Mouse (Mus musculus) intestine, postnatal 0 days (tissue): ENCODE measurements around the gene Arfgap2. TPM values are rescaled to one million over a fixed set of nuclear protein-coding genes. Genes with fewer than 3 reads are reported as not detected.

Experiments used
- ATAC-seq: fragments of 200-750 bp; cut with Nextera tagmentation; 2 replicates; pipeline ENCODE4 v1.8.0; 2017; ENCODE audit warnings: mild to moderate bottlenecking, moderate TSS enrichment, moderate library complexity
- H3K27ac ChIP-seq: fragments of 300-500 bp; sonication (generic); 2 replicates; pipeline ENCODE4 v1.5.1; 2014; ENCODE audit warnings: mild to moderate bottlenecking, low read depth, low read length, moderate library complexity
- H3K27me3 ChIP-seq: fragments of 300-500 bp; sonication (generic); replicated peaks from 2 replicates; pipeline ENCODE4 v1.6.1; 2014; ENCODE audit warnings: low read length, mixed read lengths; ENCODE audit not compliant: control insufficient read depth, insufficient read depth
- H3K36me3 ChIP-seq: fragments of 300-500 bp; sonication (generic); 2 replicates; pipeline ENCODE4 v1.6.1; 2014; ENCODE audit warnings: mild to moderate bottlenecking, moderate library complexity; ENCODE audit not compliant: control insufficient read depth, insufficient read depth
- H3K4me1 ChIP-seq: fragments of 300-500 bp; sonication (generic); replicated peaks from 2 replicates; pipeline ENCODE4 v1.6.1; 2014; ENCODE audit warnings: antibody characterized with exemption, low read length, mixed read lengths; ENCODE audit not compliant: control insufficient read depth, insufficient read depth
- H3K4me2 ChIP-seq: fragments of 300-500 bp; sonication (generic); replicated peaks from 2 replicates; pipeline ENCODE4 v1.6.1; 2014; ENCODE audit warnings: low read depth, mild to moderate bottlenecking, moderate library complexity
- H3K4me3 ChIP-seq: fragments of 300-500 bp; sonication (generic); 2 replicates; pipeline ENCODE4 v1.5.1; 2014; ENCODE audit warnings: low read depth, low read length
- H3K9ac ChIP-seq: fragments of 300-500 bp; sonication (generic); 2 replicates; pipeline ENCODE4 v1.6.1; 2014; ENCODE audit warnings: mild to moderate bottlenecking, low read depth, low read length
- H3K9me3 ChIP-seq: fragments of 300-500 bp; sonication (generic); 2 replicates; pipeline ENCODE4 v1.6.1; 2016; ENCODE audit warnings: mixed run types; ENCODE audit not compliant: control insufficient read depth
- CTCF ChIP-seq: sonication (generic); IDR thresholded peaks from 2 replicates; pipeline ENCODE4 v1.5.1; 2016; ENCODE audit warnings: low read depth, mild to moderate bottlenecking, control low read depth, antibody characterized with exemption, moderate library complexity
- WGBS: fragments of 180-500 bp; shearing (Covaris S2); extraction: QIAGEN DNeasy Blood & Tissue Kit; methylation state at CpG from one replicate; pipeline ENCODE4 v1.1.7; 2014; 5-methylcytosine and 5-hydroxymethylcytosine counted together
- polyA plus RNA-seq: library from polyadenylated mRNA; unstranded; fragments of >200 nt; fragmentation: Nextera tagmentation; extraction: Ambion mirVana; gene quantifications from 2 replicates; pipeline ENCODE4 v1.2.1, GENCODE M21; 2015

Arfgap2 gene
- polyA plus RNA-seq, 1 experiment from 2014 or later, result 37.6 TPM

DNA sequence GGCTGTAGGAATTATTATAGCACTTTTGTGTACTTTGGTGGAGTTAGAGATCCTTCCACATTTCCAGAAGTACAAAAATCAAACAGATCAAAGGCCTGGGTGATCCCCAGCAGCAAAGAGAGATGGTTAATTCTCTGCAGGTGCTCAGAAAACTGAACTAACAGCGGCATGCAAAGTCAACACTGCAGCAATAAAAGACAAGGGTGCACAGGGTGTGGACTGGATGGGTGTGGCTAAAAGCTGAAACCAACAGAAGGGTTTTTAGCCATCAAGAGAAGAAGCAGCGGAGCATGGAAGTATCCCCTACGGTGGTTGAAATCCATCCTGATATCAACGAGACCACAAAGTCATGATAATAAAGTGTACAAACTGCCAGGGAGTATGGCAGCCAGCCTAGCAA lies 57.7 kb downstream of the Arfgap2 start:
- ATAC-seq, result peak; percentile 88
- Histone ChIP-seq H3K4me2 (no peak overlapping the region), H3K9me3 (no peaks in the 10 kb centered on the region), H3K36me3 (no peaks in the 10 kb centered on the region), H3K27ac (peak overlapping the region; percentile 17; the same call in 1 of the 2 replicates), H3K9ac (no peak overlapping the region), H3K27me3 (no peaks in the 10 kb centered on the region), H3K4me1 (0 out of 2 replicates have a peak, but pooled peaks cover 4% of the 10 kb centered on the region), H3K4me3 (no peak overlapping the region)
- 43% methylated on average over 4 of the region's 4 CpGs for WGBS
- no peak for TF ChIP-seq CTCF

DNA sequence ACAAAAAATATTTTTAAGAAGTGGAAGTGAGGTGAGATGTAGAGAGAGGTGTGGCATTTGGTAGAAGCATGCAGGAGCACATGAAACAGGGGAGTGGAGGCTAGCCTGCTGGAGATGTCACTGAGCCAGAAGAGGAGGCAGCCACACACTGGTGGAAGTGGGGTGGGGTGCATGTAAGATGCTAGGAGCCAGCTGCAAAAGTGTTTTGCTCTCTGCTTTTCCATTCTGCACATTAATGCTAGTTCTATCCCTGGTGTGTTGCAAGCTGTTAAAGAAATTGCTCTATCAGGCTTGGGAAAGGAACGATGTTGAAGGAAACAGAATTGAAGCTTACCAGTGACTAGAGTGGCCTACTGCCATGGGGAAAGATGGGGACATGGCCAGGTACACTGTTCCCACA lies 59.6 kb downstream of the Arfgap2 start:
- H3K4me1 ChIP-seq, result peaks cover 15% of the 10 kb centered on the region; the same call in 1 of the 2 replicates
- H3K27ac ChIP-seq, result no peak overlapping the region
- H3K4me3 ChIP-seq, result no peak overlapping the region
- H3K4me2 ChIP-seq, result no peak overlapping the region
- 89% methylated on average over 1 of the region's 1 CpGs for WGBS
- H3K36me3 ChIP-seq, result no peaks in the 10 kb centered on the region
- no peaks in the 10 kb centered on the region for H3K9me3 ChIP-seq
- no peaks in the 10 kb centered on the region for H3K27me3 ChIP-seq
- no peak for TF ChIP-seq CTCF
- no peak overlapping the region for H3K9ac ChIP-seq
- ATAC-seq, result no peak

DNA sequence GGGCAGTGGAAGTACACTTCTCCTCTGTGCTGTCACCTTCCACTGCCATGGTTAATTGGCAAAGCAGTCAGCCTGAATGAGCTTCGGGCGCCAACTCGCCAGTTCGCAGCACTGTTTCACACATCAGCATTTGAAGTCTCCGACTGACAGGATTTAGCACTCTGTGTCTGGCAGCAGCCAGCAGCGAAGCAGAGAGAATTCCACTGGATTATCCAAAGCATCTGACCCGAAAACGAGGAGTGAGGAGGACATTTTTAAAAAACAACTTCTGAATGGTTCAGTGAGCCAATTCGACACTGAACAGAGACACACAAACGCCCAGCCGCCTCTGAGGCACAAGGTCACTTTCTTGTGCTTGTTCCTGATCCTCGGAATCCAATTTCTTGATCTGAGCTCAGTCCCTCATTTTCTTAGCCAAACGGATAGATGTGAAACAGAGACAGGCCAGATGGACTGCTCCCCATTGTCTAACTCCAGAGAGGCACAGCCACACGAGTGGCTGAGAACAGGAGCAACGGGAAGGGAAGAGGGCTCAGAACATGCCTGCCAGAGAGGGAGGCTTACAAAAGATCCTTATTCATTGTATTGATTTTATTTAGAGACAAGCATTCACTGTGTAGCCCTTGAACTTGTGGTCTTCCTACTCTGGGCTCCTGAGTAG lies 60.1 kb downstream of the Arfgap2 start:
- no peaks in the 10 kb centered on the region for H3K9me3 ChIP-seq
- no peak overlapping the region for H3K27ac ChIP-seq
- TF ChIP-seq CTCF, result no peak
- ATAC-seq, result no peak
- no peak overlapping the region for H3K4me2 ChIP-seq
- H3K9ac ChIP-seq, result no peak overlapping the region
- no peaks in the 10 kb centered on the region for H3K27me3 ChIP-seq
- H3K36me3 ChIP-seq, result no peaks in the 10 kb centered on the region
- 83% methylated on average over 15 of the region's 15 CpGs for WGBS
- no peak overlapping the region for H3K4me3 ChIP-seq
- H3K4me1 ChIP-seq, result peaks cover 15% of the 10 kb centered on the region; the same call in 1 of the 2 replicates

Other genes starting within 250 kb of the Arfgap2 start
- 0.50 and 0.55 TPM in 2 replicates for gene Rapsn, start 229.4 kb upstream of the Arfgap2 start, polyA plus RNA-seq
- gene Psmc3, start 211.0 kb upstream of the Arfgap2 start, polyA plus RNA-seq, result 155 and 163 TPM in 2 replicates
- 12.6 and 15.0 TPM in 2 replicates for gene Slc39a13, start 194.6 kb upstream of the Arfgap2 start, polyA plus RNA-seq
- 5.1 and 7.3 TPM in 2 replicates for gene Spi1, start 182.6 kb upstream of the Arfgap2 start, polyA plus RNA-seq
- gene Mybpc3, start 146.8 kb upstream of the Arfgap2 start, polyA plus RNA-seq, result not detected in 2 replicates
- gene Madd, start 81.1 kb upstream of the Arfgap2 start, polyA plus RNA-seq, result 3.1 and 4.7 TPM in 2 replicates
- 22.7 TPM in 2 replicates for gene Nr1h3, start 62.1 kb upstream of the Arfgap2 start, polyA plus RNA-seq
- gene Acp2, start 62.1 kb upstream of the Arfgap2 start, polyA plus RNA-seq, result 20.4 and 20.5 TPM in 2 replicates
- 4.4 and 6.1 TPM in 2 replicates for gene Ddb2, start 28.0 kb upstream of the Arfgap2 start, polyA plus RNA-seq
- 6.5 and 7.3 TPM in 2 replicates for gene Pacsin3, start 9.0 kb upstream of the Arfgap2 start, polyA plus RNA-seq
- 13.5 and 15.6 TPM in 2 replicates for gene 1110051M20Rik, start 179.7 kb downstream of the Arfgap2 start, polyA plus RNA-seq
- 4.9 and 5.4 TPM in 2 replicates for gene Lrp4, start 192.5 kb downstream of the Arfgap2 start, polyA plus RNA-seq